Mouse (Mus musculus): ENCODE measurements at regions not wholly inside any gene's neighbourhood (a gene's known extent, or its start where the extent isn't known, plus 50 kb on each side); places are given as distances from the start of the nearest gene placed in this dataset.

DNA sequence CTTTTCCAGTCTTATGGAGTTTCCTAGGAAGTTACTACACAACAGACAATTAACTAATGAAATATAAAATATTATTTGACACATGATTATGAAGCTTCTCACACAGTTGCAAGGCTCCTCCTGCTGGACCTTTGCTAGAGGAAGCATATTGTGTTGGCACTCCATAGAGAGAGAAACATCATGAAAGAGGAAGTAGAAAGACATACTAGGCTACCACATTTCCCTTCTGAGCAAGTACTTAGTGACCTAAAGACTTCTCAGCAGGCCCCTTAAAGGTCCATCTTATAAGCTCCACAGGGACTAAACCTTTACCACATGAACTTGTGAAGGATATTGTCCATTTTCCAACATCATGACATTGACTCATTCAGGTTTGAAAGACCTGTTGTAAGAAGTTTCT lies 869.6 kb upstream of the Msl3l2 start:
- TF ChIP-seq GATA1 (IDR thresholded peaks at IDR 0.05; ENCODE audit: borderline replicate concordance, low read length) (no peak), FLI1 (IDR thresholded peaks at IDR 0.05; ENCODE audit: low read length) (no peak)
